Mouse (Mus musculus): Measurements from ENCODE around the gene Eml6. TPM values are rescaled to one million over a fixed set of nuclear protein-coding genes. Genes with fewer than 3 reads are reported as not detected.

Eml6 gene
- polyA plus RNA-seq, 1 experiment from 2014 or later = 0.48 TPM

DNA sequence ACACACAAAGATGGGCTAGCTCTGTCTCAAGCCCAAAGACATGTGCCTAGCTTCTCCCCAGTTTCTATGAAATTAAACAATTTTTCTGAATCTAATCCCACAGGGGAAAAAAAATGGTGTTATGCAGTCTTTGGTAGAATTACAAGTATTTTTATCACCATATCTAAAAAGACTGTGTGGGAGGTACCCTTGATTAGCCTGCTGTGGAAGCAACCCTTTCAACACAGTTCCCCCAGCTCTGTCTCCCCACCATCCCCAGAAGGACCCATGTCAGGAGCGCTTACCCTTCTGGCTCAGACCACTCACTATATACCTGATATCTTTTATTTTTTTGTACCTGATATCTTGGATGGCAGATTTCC lies 276.4 kb downstream of the Eml6 start:
- Histone ChIP-seq H3K27me3 (replicated peaks; ENCODE audit: control insufficient read depth, insufficient read depth, low read length) (no peaks in the 10 kb centered on the region), H3K4me3 (ENCODE audit: low read length) (no peak overlapping the region), H3K36me3 (ENCODE audit: control insufficient read depth, insufficient read depth, low read length) (no peaks in the 10 kb centered on the region), H3K4me1 (ENCODE audit: control insufficient read depth, insufficient read depth, low read length) (no peaks in the 10 kb centered on the region), H3K27ac (ENCODE audit: low read length) (no peak overlapping the region), H3K4me2 (ENCODE audit: low read depth, low read length) (no peak overlapping the region), H3K9ac (ENCODE audit: low read depth, low read length) (no peak overlapping the region), H3K9me3 (ENCODE audit: control insufficient read depth, low read length) (no peaks in the 10 kb centered on the region)
- no peak for ATAC-seq
- 97% methylated on average over 1 of the region's 1 CpGs for WGBS

DNA sequence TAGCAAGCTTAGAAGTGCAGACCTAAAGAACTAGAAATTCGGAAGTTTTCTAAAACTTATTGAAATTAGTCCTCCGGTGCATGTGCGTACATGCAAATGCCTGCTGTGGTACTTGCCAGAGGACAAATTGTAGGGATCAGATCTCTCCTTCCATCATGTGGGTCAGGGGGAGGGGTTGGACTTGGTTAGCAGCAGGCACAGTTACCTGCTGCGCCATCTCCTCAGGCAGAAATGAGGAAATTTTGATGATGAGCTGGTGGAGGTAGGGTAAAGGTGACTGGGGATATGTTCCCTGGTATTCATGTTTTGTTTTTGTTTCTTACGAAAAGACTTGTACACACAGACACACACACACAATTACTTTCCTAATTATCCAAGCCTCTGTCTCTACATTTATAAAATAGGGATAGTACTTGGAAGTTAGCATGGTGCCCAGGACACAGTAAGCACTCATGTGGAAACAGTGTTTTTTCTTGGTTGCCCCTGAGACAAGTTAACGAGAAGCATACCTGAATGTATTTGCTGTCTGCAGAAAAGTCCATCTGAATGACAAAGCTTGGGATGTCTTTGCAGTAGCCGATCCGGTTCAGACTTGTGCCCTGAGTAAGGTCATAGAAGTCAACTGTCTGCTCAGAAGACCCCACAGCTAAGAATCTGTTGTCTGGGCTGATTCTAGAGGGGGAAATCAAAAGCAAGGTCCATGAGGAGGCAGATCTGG lies 276.9 kb downstream of the Eml6 start:
- no peak overlapping the region for H3K4me3 ChIP-seq (ENCODE audit: low read length)
- H3K27ac ChIP-seq (ENCODE audit: low read length) = no peak overlapping the region
- 91% methylated on average over 8 of the region's 8 CpGs for WGBS
- no peaks in the 10 kb centered on the region for H3K9me3 ChIP-seq (ENCODE audit: control insufficient read depth, low read length)
- no peak overlapping the region for H3K4me2 ChIP-seq (ENCODE audit: low read depth, low read length)
- no peaks in the 10 kb centered on the region for H3K4me1 ChIP-seq (ENCODE audit: control insufficient read depth, insufficient read depth, low read length)
- H3K9ac ChIP-seq (ENCODE audit: low read depth, low read length) = no peak overlapping the region
- H3K36me3 ChIP-seq (ENCODE audit: control insufficient read depth, insufficient read depth, low read length) = no peaks in the 10 kb centered on the region
- no peaks in the 10 kb centered on the region for H3K27me3 ChIP-seq (replicated peaks; ENCODE audit: control insufficient read depth, insufficient read depth, low read length)
- ATAC-seq = no peak

DNA sequence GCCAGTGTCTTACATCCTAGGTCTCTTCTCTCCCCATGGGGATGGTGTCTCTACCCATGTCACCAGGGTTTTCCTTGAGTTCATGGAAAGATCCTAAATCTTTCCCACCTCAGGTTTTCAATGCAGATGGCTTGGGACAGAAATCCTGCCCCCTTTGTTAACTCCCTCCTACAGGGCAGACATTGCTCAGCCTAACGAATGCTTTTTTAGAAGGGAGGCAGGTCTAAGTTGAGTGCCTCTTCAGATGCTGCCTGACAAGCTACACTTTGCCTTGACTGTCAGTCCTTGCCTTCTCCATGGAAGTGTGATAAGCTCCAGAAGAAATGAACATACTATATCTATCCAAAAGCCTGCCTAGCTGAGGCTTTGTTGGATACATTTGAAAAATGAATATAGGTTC lies 278.0 kb downstream of the Eml6 start:
- Histone ChIP-seq H3K4me2 (ENCODE audit: low read depth, low read length) (no peak overlapping the region), H3K27ac (ENCODE audit: low read length) (no peak overlapping the region), H3K4me3 (ENCODE audit: low read length) (no peak overlapping the region), H3K9me3 (ENCODE audit: control insufficient read depth, low read length) (no peaks in the 10 kb centered on the region), H3K4me1 (ENCODE audit: control insufficient read depth, insufficient read depth, low read length) (no peaks in the 10 kb centered on the region), H3K9ac (ENCODE audit: low read depth, low read length) (no peak overlapping the region), H3K36me3 (ENCODE audit: control insufficient read depth, insufficient read depth, low read length) (0 out of 2 replicates have a peak, but pooled peaks cover 4% of the 10 kb centered on the region), H3K27me3 (replicated peaks; ENCODE audit: control insufficient read depth, insufficient read depth, low read length) (no peaks in the 10 kb centered on the region)
- no peak for ATAC-seq
- 86% methylated on average over 1 of the region's 1 CpGs for WGBS

DNA sequence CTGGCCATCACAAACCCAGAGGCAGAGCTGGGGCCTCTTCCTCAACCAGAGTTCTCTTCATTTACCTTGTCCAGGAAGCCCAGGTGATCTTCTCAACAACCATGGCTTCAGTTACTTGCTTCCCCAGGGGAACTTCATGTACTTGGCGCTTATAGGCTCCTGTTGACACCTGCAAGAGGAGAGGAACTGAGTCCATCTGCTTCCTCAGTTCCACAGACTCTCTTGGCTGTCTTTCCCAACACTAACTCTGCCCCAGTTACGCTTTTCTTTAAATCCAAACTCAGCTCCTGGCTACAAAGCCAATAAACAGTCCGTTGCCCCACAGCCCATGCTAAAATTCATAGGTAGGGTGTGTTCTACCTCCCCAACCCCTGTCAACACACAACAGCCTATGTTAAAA lies 278.5 kb downstream of the Eml6 start:
- WGBS = 95% methylated on average over 3 of the region's 3 CpGs
- 0 out of 2 replicates have a peak, but pooled peaks cover 4% of the 10 kb centered on the region for H3K36me3 ChIP-seq (ENCODE audit: control insufficient read depth, insufficient read depth, low read length)
- no peaks in the 10 kb centered on the region for H3K27me3 ChIP-seq (replicated peaks; ENCODE audit: control insufficient read depth, insufficient read depth, low read length)
- no peak overlapping the region for H3K9ac ChIP-seq (ENCODE audit: low read depth, low read length)
- H3K9me3 ChIP-seq (ENCODE audit: control insufficient read depth, low read length) = no peaks in the 10 kb centered on the region
- H3K4me2 ChIP-seq (ENCODE audit: low read depth, low read length) = no peak overlapping the region
- ATAC-seq = no peak
- no peaks in the 10 kb centered on the region for H3K4me1 ChIP-seq (ENCODE audit: control insufficient read depth, insufficient read depth, low read length)
- no peak overlapping the region for H3K27ac ChIP-seq (ENCODE audit: low read length)
- H3K4me3 ChIP-seq (ENCODE audit: low read length) = no peak overlapping the region

DNA sequence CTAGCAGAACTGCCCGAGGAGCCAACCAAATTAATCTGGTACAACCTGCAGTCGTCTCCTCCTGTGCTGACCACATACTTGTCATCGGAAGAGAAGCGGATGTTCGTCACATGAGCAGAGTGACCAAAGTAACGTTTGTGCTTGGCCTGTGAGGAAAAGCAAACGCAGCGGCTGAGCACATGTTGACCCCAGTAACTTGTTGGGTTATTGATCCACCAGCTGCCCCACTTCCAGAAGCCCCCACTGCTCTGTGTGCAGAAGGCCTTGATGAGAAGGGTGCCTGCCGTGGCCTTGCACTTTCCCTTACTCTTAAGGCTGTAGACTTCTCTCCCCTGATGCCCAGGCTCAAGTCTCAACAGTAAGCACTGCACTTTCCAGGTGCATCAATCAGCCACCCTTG lies 279.6 kb downstream of the Eml6 start:
- no peaks in the 10 kb centered on the region for H3K4me1 ChIP-seq (ENCODE audit: control insufficient read depth, insufficient read depth, low read length)
- 82% methylated on average over 9 of the region's 9 CpGs for WGBS
- no peak for ATAC-seq
- H3K27ac ChIP-seq (ENCODE audit: low read length) = no peak overlapping the region
- no peaks in the 10 kb centered on the region for H3K9me3 ChIP-seq (ENCODE audit: control insufficient read depth, low read length)
- H3K4me2 ChIP-seq (ENCODE audit: low read depth, low read length) = no peak overlapping the region
- H3K36me3 ChIP-seq (ENCODE audit: control insufficient read depth, insufficient read depth, low read length) = 0 out of 2 replicates have a peak, but pooled peaks cover 4% of the 10 kb centered on the region
- no peak overlapping the region for H3K9ac ChIP-seq (ENCODE audit: low read depth, low read length)
- H3K4me3 ChIP-seq (ENCODE audit: low read length) = no peak overlapping the region
- H3K27me3 ChIP-seq (replicated peaks; ENCODE audit: control insufficient read depth, insufficient read depth, low read length) = no peaks in the 10 kb centered on the region

DNA sequence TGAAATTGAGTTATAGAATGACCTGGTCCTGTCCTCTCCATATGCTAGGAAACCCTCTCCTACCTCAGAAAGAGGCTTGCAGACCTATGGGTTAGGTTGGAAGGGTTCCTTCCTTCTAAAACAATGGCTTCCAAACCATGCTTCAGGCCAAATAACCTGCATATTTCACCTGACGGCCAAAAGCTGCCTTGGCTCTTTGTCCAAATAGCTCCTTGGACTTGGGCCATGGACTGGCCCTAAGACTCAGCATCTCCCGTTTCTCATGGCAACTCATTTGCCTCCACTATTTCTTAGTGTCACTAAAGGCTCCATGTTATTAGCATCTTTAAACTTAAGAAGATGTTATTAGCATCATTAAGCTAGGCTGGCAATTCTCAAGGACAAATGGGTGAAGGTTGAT lies 280.3 kb downstream of the Eml6 start:
- 0 out of 2 replicates have a peak, but pooled peaks cover 4% of the 10 kb centered on the region for H3K36me3 ChIP-seq (ENCODE audit: control insufficient read depth, insufficient read depth, low read length)
- no peak overlapping the region for H3K4me3 ChIP-seq (ENCODE audit: low read length)
- no peak for ATAC-seq
- H3K4me2 ChIP-seq (ENCODE audit: low read depth, low read length) = no peak overlapping the region
- no peaks in the 10 kb centered on the region for H3K9me3 ChIP-seq (ENCODE audit: control insufficient read depth, low read length)
- no peaks in the 10 kb centered on the region for H3K4me1 ChIP-seq (ENCODE audit: control insufficient read depth, insufficient read depth, low read length)
- WGBS = 79% methylated on average over 2 of the region's 2 CpGs
- H3K27me3 ChIP-seq (replicated peaks; ENCODE audit: control insufficient read depth, insufficient read depth, low read length) = no peaks in the 10 kb centered on the region
- H3K27ac ChIP-seq (ENCODE audit: low read length) = no peak overlapping the region
- H3K9ac ChIP-seq (ENCODE audit: low read depth, low read length) = no peak overlapping the region

DNA sequence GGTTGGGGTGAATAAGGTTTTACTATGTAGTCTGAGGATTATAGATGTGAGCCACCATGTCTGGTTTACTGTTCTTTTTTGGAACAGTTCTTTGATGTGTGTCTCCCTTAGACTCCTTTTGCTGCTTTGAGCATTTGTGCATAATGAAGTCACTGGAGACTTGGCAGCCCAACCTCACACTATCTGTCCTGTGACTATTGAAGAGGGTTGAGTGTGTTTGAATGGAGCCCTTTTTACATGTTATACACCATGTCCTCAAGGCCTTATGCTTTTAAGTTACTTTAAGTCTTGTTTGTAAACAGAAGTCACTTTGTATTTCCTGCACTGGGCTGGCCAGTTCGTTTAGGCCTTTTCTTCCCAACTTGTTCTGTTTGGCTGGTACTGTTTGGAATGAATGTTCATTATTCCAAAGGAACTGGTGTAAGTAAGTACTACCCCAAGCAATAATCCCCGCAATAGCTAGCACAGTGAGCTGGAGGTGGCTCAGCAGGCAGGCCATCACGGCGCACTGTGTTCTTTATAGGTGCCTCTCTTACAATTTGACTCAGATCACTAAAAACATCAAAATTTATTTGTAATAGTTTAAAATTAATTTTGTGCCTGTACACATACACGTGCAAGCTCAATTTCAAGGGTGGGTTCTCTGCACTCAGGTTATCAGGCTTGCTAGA lies 280.9 kb downstream of the Eml6 start:
- Histone ChIP-seq H3K4me1 (ENCODE audit: control insufficient read depth, insufficient read depth, low read length) (no peaks in the 10 kb centered on the region), H3K36me3 (ENCODE audit: control insufficient read depth, insufficient read depth, low read length) (0 out of 2 replicates have a peak, but pooled peaks cover 4% of the 10 kb centered on the region), H3K4me2 (ENCODE audit: low read depth, low read length) (no peak overlapping the region), H3K27me3 (replicated peaks; ENCODE audit: control insufficient read depth, insufficient read depth, low read length) (no peaks in the 10 kb centered on the region), H3K27ac (ENCODE audit: low read length) (no peak overlapping the region), H3K9me3 (ENCODE audit: control insufficient read depth, low read length) (no peaks in the 10 kb centered on the region), H3K9ac (ENCODE audit: low read depth, low read length) (no peak overlapping the region), H3K4me3 (ENCODE audit: low read length) (no peak overlapping the region)
- 88% methylated on average over 5 of the region's 5 CpGs for WGBS
- no peak for ATAC-seq

DNA sequence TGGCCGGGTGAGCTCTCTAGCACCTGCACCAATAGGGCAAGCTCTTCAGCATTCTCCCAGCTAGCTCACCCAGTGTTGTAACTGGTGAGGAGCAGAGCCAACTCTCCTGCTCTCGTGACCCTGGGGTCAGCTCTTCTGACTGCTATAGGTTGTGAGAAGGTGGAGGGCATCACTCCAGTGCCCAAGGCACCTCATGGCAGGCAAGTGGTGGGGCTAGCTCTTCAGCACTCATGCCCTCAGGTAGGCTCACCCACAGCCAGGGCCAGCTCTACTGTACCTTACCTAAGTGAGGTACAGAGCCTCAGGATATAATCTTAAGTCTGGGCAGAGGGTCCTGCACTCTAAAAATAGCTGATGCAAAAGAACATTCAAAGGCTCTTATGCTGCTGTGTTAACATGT lies 286.1 kb downstream of the Eml6 start:
- no peak overlapping the region for H3K4me2 ChIP-seq (ENCODE audit: low read depth, low read length)
- H3K9ac ChIP-seq (ENCODE audit: low read depth, low read length) = no peak overlapping the region
- H3K9me3 ChIP-seq (ENCODE audit: control insufficient read depth, low read length) = no peaks in the 10 kb centered on the region
- whole genome bisulfite sequencing = 91% methylated on average over 2 of the region's 2 CpGs
- no peak overlapping the region for H3K27ac ChIP-seq (ENCODE audit: low read length)
- 0 out of 2 replicates have a peak, but pooled peaks cover 4% of the 10 kb centered on the region for H3K36me3 ChIP-seq (ENCODE audit: control insufficient read depth, insufficient read depth, low read length)
- no peaks in the 10 kb centered on the region for H3K4me1 ChIP-seq (ENCODE audit: control insufficient read depth, insufficient read depth, low read length)
- H3K4me3 ChIP-seq (ENCODE audit: low read length) = no peak overlapping the region
- no peak for ATAC-seq
- no peaks in the 10 kb centered on the region for H3K27me3 ChIP-seq (replicated peaks; ENCODE audit: control insufficient read depth, insufficient read depth, low read length)

DNA sequence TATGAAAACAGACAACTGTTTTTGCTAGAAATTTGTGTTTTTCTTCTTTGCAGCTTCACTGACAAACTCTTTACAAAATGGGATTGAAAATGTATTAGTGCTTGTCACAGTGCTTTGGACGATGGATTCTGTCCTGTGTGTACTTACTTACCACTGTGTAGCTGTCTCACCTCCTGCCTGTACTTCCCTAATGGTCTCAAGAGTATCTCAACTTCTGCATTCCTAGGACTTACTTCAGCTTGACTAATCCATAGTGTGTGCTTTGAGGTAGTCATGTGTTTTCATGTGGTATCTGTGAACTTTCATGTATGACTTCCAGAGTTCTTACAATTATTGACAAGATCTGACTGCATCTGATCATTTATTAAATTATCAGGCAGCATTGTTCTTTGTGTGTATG lies 297.9 kb downstream of the Eml6 start:
- Histone ChIP-seq H3K4me1 (ENCODE audit: control insufficient read depth, insufficient read depth, low read length) (no peaks in the 10 kb centered on the region), H3K36me3 (ENCODE audit: control insufficient read depth, insufficient read depth, low read length) (no peaks in the 10 kb centered on the region), H3K4me3 (ENCODE audit: low read length) (no peak overlapping the region), H3K27me3 (replicated peaks; ENCODE audit: control insufficient read depth, insufficient read depth, low read length) (no peaks in the 10 kb centered on the region), H3K4me2 (ENCODE audit: low read depth, low read length) (no peak overlapping the region), H3K9me3 (ENCODE audit: control insufficient read depth, low read length) (no peaks in the 10 kb centered on the region), H3K27ac (ENCODE audit: low read length) (no peak overlapping the region), H3K9ac (ENCODE audit: low read depth, low read length) (no peak overlapping the region)
- WGBS = 88% methylated on average over 1 of the region's 1 CpGs
- ATAC-seq = no peak

All from intestine, embryonic 16.5 days (tissue).